Mouse (Mus musculus) T-helper 2 cell (primary cell): ENCODE measurements around the gene Olfr741.

ENCODE experiments used
- in situ Hi-C: fragments of 300-600 bp; cut with MboI, MseI; formaldehyde crosslinking; loops from one replicate; pipeline ENCODE4 v1.15.1; 2025; ENCODE audit warnings: high pct_unique_total_duplicates

Olfr741 gene

GRCm38 (mm10) chr14:50472438-50472837 lies at the start of gene Olfr741:
Gene Olfr741 (plus strand): TSS chr14:50472738.
- in situ Hi-C loops, result no loop called here

- in situ Hi-C loops, result no loop called here
Measured at GRCm38 (mm10) chr14:50445245-50445644, 27.3 kb upstream of the Olfr741 start, which contains the start of gene Olfr740. Gene Olfr740 (plus strand): TSS chr14:50445545.

GRCm38 (mm10) chr14:50478406-50478805 lies 5.9 kb downstream of the Olfr741 start:
- in situ Hi-C loops, result no loop called here

- in situ Hi-C loops, result no loop called here
Measured at GRCm38 (mm10) chr14:50503300-50503699, 30.8 kb downstream of the Olfr741 start, which contains the start of gene Olfr742. Gene Olfr742 (plus strand): TSS chr14:50503600.

- in situ Hi-C loops, result no loop called here
Measured at GRCm38 (mm10) chr14:50521539-50521938, 49.0 kb downstream of the Olfr741 start, which contains the start of gene Olfr743. Gene Olfr743 (plus strand): TSS chr14:50521839.
